Mouse (Mus musculus) ES-Bruce4 (cell line): ENCODE results near the gene Usp4.

Source experiments
- CTCF ChIP-seq: IDR thresholded peaks from one replicate; pipeline ENCODE4 v1.8.1; 2011; ENCODE audit warnings: low read depth, low read length
- EP300 ChIP-seq: IDR thresholded peaks from 2 replicates; pipeline ENCODE4 v1.6.1; 2011; ENCODE audit warnings: low read depth, low read length; ENCODE audit not compliant: insufficient read depth

DNA sequence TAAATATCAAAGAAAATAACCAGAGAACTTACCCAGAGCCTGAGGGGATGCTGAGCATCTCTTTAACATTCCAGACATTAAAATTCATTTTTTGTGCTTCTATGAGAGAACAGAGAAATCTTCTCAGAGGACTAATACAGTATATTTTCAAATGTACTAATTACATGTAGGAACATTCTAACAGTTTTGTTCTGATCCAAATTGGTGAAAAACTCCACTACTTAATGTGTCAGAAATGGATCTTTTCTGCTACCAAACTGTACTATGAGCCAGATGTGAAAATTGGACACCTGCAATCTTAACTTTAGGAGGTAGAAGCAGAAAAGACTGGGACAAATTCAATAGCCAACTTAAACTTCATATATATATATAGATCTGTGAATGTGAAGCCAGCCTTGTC, 80.7 kb downstream of the Usp4 start, which contains the start of gene Ccdc36:
- TF ChIP-seq EP300, result no peak
- no peak for TF ChIP-seq CTCF
